Mouse (Mus musculus) neural tube, embryonic 14.5 days (tissue): Measurements from ENCODE around the gene H2afv. TPM values are rescaled to one million over a fixed set of nuclear protein-coding genes. Genes with fewer than 3 reads are reported as not detected.
"Not testable (repeated sequence)": the region's sequence is repeated elsewhere in the genome, so short reads cannot be mapped to it uniquely, and the experiment has no call there.

ENCODE experiments used
- ATAC-seq: fragments of 200-750 bp; cut with Nextera tagmentation; 2 replicates; pipeline ENCODE4 v1.8.0; 2017; ENCODE audit warnings: low read depth, mild to moderate bottlenecking, moderate TSS enrichment, moderate library complexity
- H3K27ac ChIP-seq: fragments of 300-500 bp; sonication (generic); 2 replicates; pipeline ENCODE4 v1.5.1; 2014; ENCODE audit warnings: low read depth, mild to moderate bottlenecking, control low read depth, low read length, moderate library complexity, mixed read lengths
- H3K27me3 ChIP-seq: fragments of 300-500 bp; sonication (generic); 2 replicates; pipeline ENCODE4 v1.6.1; 2014; ENCODE audit warnings: low read length; ENCODE audit not compliant: control insufficient read depth, insufficient read depth
- H3K36me3 ChIP-seq: fragments of 300-500 bp; sonication (generic); 2 replicates; pipeline ENCODE4 v1.6.1; 2014; ENCODE audit warnings: low read length, mixed read lengths; ENCODE audit not compliant: control insufficient read depth, insufficient read depth
- H3K4me1 ChIP-seq: fragments of 300-500 bp; sonication (generic); 2 replicates; pipeline ENCODE4 v1.6.1; 2014; ENCODE audit warnings: low read length; ENCODE audit not compliant: control insufficient read depth, insufficient read depth
- H3K4me2 ChIP-seq: fragments of 300-500 bp; sonication (generic); 2 replicates; pipeline ENCODE4 v1.6.1; 2014; ENCODE audit warnings: mild to moderate bottlenecking, low read depth, low read length, control low read depth
- H3K4me3 ChIP-seq: fragments of 300-500 bp; sonication (generic); 2 replicates; pipeline ENCODE4 v1.5.1; 2014; ENCODE audit warnings: low read depth, low read length, control low read depth, mixed read lengths
- H3K9ac ChIP-seq: fragments of 300-500 bp; sonication (generic); replicated peaks from 2 replicates; pipeline ENCODE4 v1.6.1; 2014; ENCODE audit warnings: low read depth, mild to moderate bottlenecking, control low read depth, low read length, mixed read lengths
- H3K9me3 ChIP-seq: fragments of 300-500 bp; sonication (generic); 2 replicates; pipeline ENCODE4 v1.6.1; 2016; ENCODE audit warnings: low read length; ENCODE audit not compliant: control insufficient read depth
- WGBS: fragments of 180-500 bp; shearing (Covaris S2); extraction: QIAGEN DNeasy Blood & Tissue Kit; methylation state at CpG from one replicate; pipeline ENCODE4 v1.1.7; 2014; 5-methylcytosine and 5-hydroxymethylcytosine counted together
- polyA plus RNA-seq: library from polyadenylated mRNA; unstranded; fragments of >200 nt; fragmentation: Nextera tagmentation; extraction: Ambion mirVana; gene quantifications from 2 replicates; pipeline ENCODE4 v1.2.1, GENCODE M21; 2014

Gene H2afv
- polyA plus RNA-seq, 1 experiment from 2014 or later = 188 TPM

GRCm38 (mm10) chr11:6414751-6415550 lies 29.3 kb downstream of the H2afv start, which contains the start of gene Ppia:
TSS of gene Ppia (plus strand) at chr11:6415443.
- ATAC-seq = peak; percentile 54; the same call in 1 of the 2 replicates
- Histone ChIP-seq H3K27ac (peak within 1 kb of the TSS; percentile 97), H3K4me1 (peaks cover 16% of the 10 kb centered on the region), H3K9me3 (no peaks in the 10 kb centered on the region), H3K27me3 (no peaks in the 10 kb centered on the region), H3K4me2 (peak within 1 kb of the TSS; percentile 91), H3K4me3 (peak within 1 kb of the TSS; percentile 90), H3K9ac (peak within 1 kb of the TSS; percentile 97), H3K36me3 (peaks cover 10% of the 10 kb centered on the region)
- 10% methylated on average over 21 of the region's 21 CpGs for WGBS

GRCm38 (mm10) chr11:6413264-6413663 lies 31.0 kb downstream of the H2afv start:
- over 99% methylated on average over 8 of the region's 12 CpGs for WGBS
- no peak overlapping the region for H3K4me3 ChIP-seq
- H3K27me3 ChIP-seq = no peaks in the 10 kb centered on the region
- H3K36me3 ChIP-seq = no peaks in the 10 kb centered on the region
- H3K4me2 ChIP-seq = no peak overlapping the region
- no peaks in the 10 kb centered on the region for H3K9me3 ChIP-seq
- H3K4me1 ChIP-seq = peaks cover 10% of the 10 kb centered on the region
- ATAC-seq = no peak
- no peak overlapping the region for H3K27ac ChIP-seq
- H3K9ac ChIP-seq = no peak overlapping the region

DNA sequence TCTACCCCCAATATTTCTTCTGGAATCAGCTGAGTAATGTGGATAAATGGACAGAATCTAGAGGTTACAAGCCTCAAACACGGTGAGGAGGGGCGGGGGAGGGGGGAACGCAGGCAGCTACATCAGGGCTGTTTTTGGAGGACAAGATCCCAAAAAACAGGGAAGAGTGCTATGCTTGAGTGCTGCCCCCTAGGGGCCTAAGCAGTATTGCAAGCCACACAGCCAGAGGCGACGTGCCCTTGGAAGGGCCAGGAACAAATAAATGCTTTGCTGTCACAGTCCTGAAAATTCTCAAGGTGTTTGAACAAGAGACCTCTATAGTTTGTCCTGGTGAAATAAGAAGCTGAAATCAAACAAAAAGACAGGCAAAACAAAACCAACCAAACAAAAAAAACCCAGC lies 32.6 kb downstream of the H2afv start:
- Histone ChIP-seq H3K4me3 (no peak overlapping the region), H3K4me2 (no peak overlapping the region), H3K4me1 (no peaks in the 10 kb centered on the region; the same call in 1 of the 2 replicates), H3K9ac (no peak overlapping the region), H3K27me3 (no peaks in the 10 kb centered on the region), H3K27ac (no peak overlapping the region), H3K9me3 (no peaks in the 10 kb centered on the region), H3K36me3 (no peaks in the 10 kb centered on the region)
- WGBS = 5% methylated on average over 5 of the region's 5 CpGs
- ATAC-seq = no peak

DNA sequence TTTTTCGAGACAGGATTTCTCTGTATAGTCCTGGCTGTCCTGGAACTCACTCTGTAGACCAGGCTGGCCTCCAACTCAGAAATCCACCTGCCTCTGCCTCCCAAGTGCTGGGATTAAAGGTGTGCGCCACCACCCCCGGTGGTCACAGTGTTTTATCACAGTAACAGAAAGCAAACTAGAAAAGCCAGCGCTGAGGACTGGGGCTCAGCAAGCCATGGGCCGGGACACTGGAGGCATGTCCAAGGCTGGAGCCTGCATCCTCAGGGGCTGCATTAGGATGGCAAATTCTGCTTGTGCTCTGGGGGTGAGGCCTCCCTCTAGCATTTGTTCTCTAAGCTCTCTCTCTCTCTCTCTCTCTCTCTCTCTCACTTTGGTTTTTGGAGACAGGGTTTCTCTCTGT lies 33.5 kb downstream of the H2afv start:
- H3K27me3 ChIP-seq, H3K9ac ChIP-seq, H3K4me3 ChIP-seq, H3K27ac ChIP-seq, H3K4me2 ChIP-seq, H3K36me3 ChIP-seq, H3K4me1 ChIP-seq, H3K9me3 ChIP-seq, ATAC-seq: not testable (repeated sequence)
- WGBS = 85% methylated on average over 5 of the region's 5 CpGs

DNA sequence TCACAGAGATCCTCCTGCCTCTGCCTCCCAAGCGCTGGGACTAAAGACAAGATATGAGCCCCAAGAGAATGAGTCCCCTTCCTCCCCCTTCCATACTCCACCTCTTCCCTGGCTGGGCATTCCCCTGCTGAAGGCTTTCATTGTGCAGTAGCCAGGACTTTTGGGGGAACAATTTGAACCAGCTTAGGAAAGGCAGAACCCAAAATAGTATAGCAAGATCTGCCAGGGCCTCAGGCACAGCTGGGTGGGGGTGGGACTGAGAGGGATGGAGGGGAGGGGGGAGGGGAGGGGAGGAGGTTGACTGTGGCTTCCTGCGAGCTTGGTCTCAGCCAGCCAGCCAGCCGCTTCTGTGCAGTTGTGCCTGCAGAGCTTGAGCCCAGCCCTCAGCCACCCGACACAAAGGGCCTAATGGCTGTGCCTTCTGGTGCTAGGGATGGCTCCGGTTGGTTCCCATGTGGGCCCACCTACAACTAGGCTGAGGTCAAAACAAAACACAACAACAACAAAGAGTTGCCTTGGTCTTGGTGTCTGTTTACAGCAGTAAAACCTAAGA lies 34.1 kb downstream of the H2afv start:
- H3K9me3 ChIP-seq = no peaks in the 10 kb centered on the region
- ATAC-seq = no peak
- H3K36me3 ChIP-seq = peaks cover 8% of the 10 kb centered on the region
- H3K4me1 ChIP-seq = no peaks in the 10 kb centered on the region; the same call in 1 of the 2 replicates
- 37% methylated on average over 5 of the region's 5 CpGs for WGBS
- H3K4me2 ChIP-seq = no peak overlapping the region
- no peak overlapping the region for H3K4me3 ChIP-seq
- no peaks in the 10 kb centered on the region for H3K27me3 ChIP-seq
- no peak overlapping the region for H3K9ac ChIP-seq
- H3K27ac ChIP-seq = no peak overlapping the region

GRCm38 (mm10) chr11:6407162-6407621 lies 37.1 kb downstream of the H2afv start:
- no peak overlapping the region for H3K4me2 ChIP-seq
- peaks cover 36% of the 10 kb centered on the region for H3K36me3 ChIP-seq
- ATAC-seq = no peak
- H3K27ac ChIP-seq = no peak overlapping the region
- H3K4me3 ChIP-seq = no peak overlapping the region
- H3K27me3 ChIP-seq = no peaks in the 10 kb centered on the region
- no peaks in the 10 kb centered on the region; the same call in 1 of the 2 replicates for H3K4me1 ChIP-seq
- WGBS = 87% methylated on average over 3 of the region's 3 CpGs
- H3K9me3 ChIP-seq = no peaks in the 10 kb centered on the region
- no peak overlapping the region for H3K9ac ChIP-seq

DNA sequence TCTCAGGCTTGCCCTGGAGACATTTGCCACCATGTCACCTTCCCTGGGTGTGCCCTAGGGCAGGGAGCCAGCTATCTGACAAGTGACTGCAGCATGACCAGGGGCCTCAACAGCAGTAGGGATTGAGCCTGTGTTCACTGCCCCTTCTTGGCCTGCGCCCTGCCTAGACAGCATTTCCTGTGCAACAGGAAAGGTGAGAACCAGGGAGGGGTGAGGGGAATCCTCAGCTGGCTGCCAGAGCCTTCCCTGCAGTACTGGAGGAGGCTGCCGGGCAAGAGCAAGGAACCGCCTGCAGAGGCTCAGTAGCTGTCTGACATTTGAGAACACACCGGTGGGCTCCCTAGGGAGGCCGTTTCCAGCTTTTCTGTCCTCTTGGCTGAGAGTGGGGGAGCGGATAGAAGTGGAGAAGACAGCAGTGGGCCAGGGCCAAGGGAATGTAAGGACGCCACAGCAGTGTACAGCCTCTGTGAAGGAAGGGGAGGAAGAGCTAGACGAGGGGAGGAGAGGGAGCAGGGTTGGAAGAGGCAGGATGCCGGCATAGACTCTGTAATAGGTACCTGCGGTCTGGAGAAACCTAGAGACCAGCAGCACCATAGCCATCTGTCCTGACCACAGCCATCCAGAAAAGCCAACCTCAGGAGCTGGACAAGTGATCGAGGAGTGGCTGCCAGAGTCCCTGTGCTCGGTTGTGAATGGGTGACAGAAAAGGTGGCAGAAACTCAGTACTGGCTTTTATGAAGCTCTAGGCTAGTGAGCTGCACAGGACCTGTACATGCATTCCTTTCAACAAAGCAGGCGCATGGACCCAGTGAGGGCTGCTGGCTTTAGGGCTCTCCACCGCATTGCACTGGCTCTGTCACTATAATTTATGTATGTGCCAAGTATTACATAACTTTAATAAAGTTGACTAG lies 37.7 kb downstream of the H2afv start:
- 54% methylated on average over 14 of the region's 14 CpGs for WGBS
- Histone ChIP-seq H3K27me3 (no peaks in the 10 kb centered on the region), H3K9ac (no peak overlapping the region), H3K36me3 (peaks cover 43% of the 10 kb centered on the region), H3K4me2 (no peak overlapping the region), H3K9me3 (no peaks in the 10 kb centered on the region), H3K4me3 (no peak overlapping the region), H3K4me1 (no peaks in the 10 kb centered on the region; the same call in 1 of the 2 replicates), H3K27ac (peak overlapping the region; percentile 55; the same call in 1 of the 2 replicates)
- peak; percentile 29; the same call in 1 of the 2 replicates for ATAC-seq

DNA sequence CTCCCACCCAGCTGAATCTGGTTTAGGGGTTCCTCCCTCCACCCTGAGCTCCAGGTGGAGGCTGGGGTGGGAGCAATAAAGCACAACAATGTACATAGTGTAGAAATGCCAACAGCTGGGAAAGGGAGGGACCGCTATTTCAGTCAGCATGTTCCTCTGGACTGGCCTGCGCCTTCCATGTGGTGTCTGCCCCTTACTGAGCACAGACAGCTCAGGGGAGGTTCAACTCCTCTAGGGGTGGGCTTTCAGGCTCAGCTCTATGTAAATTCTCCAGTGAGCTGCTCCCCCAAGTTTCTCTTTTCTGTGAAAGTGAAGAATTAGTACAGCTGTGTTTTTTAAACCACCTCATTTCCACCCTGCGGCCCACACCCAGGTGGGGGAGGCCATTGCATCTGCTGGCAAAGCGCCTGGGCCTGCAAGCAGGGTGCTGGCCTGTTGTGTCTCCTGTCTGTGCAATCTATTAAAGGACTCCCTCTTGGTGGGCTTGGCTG lies 38.6 kb downstream of the H2afv start:
- no peak for ATAC-seq
- Histone ChIP-seq H3K27ac (peak overlapping the region; percentile 55), H3K9me3 (no peaks in the 10 kb centered on the region), H3K4me2 (no peak overlapping the region), H3K4me1 (no peaks in the 10 kb centered on the region; the same call in 1 of the 2 replicates), H3K27me3 (no peaks in the 10 kb centered on the region), H3K4me3 (no peak overlapping the region), H3K36me3 (peaks cover 52% of the 10 kb centered on the region), H3K9ac (no peak overlapping the region)
- WGBS = 76% methylated on average over 4 of the region's 4 CpGs
